Mouse (Mus musculus): ENCODE data around the gene Mfap3. TPM values are rescaled to one million over a fixed set of nuclear protein-coding genes. Genes with fewer than 3 reads are reported as not detected.

Gene Mfap3
- polyA plus RNA-seq, 1 experiment from 2014 or later: 29.1 TPM

Other genes starting within 250 kb of the Mfap3 start
- 29.1 to 40.8 TPM (median 31.5 TPM) in 3 replicates for gene Fam114a2, start within 50 bp of the Mfap3 start, polyA plus RNA-seq (2018)
- 13.8 to 27.1 TPM (median 16.3 TPM) in 3 replicates for gene Galnt10, start 126.8 kb downstream of the Mfap3 start, polyA plus RNA-seq (2018)

Measured in macrophage (primary cell).